Mouse (Mus musculus) heart, postnatal 0 days (tissue): ENCODE results near the gene Ccdc57. TPM values are rescaled to one million over a fixed set of nuclear protein-coding genes. Genes with fewer than 3 reads are reported as not detected.

Experiments
- ATAC-seq: fragments of 200-750 bp; cut with Nextera tagmentation; 2 replicates; pipeline ENCODE4 v1.8.0; 2017; ENCODE audit warnings: low read depth, moderate number of reproducible peaks, moderate library complexity; ENCODE audit not compliant: insufficient read depth
- DNase-seq: peaks from one replicate; pipeline ENCODE4 v3.0.0-alpha.2; 2016; ENCODE audit warnings: low spot score
- H3K27ac ChIP-seq: fragments of 300-500 bp; sonication (generic); 2 replicates; pipeline ENCODE4 v1.5.1; 2014; ENCODE audit warnings: low read depth, mild to moderate bottlenecking
- H3K27me3 ChIP-seq: fragments of 300-500 bp; sonication (generic); 2 replicates; pipeline ENCODE4 v1.6.1; 2014; ENCODE audit warnings: low read length, mixed read lengths; ENCODE audit not compliant: control insufficient read depth, insufficient read depth
- H3K36me3 ChIP-seq: fragments of 300-500 bp; sonication (generic); replicated peaks from 2 replicates; pipeline ENCODE4 v1.6.1; 2014; ENCODE audit warnings: low read length, mixed read lengths; ENCODE audit not compliant: control insufficient read depth, insufficient read depth
- H3K4me1 ChIP-seq: fragments of 300-500 bp; sonication (generic); 2 replicates; pipeline ENCODE4 v1.6.1; 2014; ENCODE audit warnings: antibody characterized with exemption; ENCODE audit not compliant: control insufficient read depth, insufficient read depth
- H3K4me2 ChIP-seq: fragments of 300-500 bp; sonication (generic); 2 replicates; pipeline ENCODE4 v1.6.1; 2014; ENCODE audit warnings: low read depth, mild to moderate bottlenecking, low read length, moderate library complexity
- H3K4me3 ChIP-seq: fragments of 300-500 bp; sonication (generic); 2 replicates; pipeline ENCODE4 v1.5.1; 2014; ENCODE audit warnings: low read depth, low read length
- H3K9ac ChIP-seq: fragments of 300-500 bp; sonication (generic); replicated peaks from 2 replicates; pipeline ENCODE4 v1.6.1; 2014; ENCODE audit warnings: low read depth, low read length, mixed read lengths
- H3K9me3 ChIP-seq: fragments of 300-500 bp; sonication (generic); replicated peaks from 2 replicates; pipeline ENCODE4 v1.6.1; 2016; ENCODE audit warnings: low read length; ENCODE audit not compliant: control insufficient read depth
- CTCF ChIP-seq: IDR thresholded peaks from 2 replicates; pipeline ENCODE4 v1.5.1; 2016; ENCODE audit warnings: antibody characterized with exemption, control low read depth, low read depth
- EP300 ChIP-seq: IDR thresholded peaks from 2 replicates; pipeline ENCODE4 v1.6.1; 2016; ENCODE audit warnings: antibody characterized with exemption, low read depth
- WGBS: fragments of 180-500 bp; shearing (Covaris S2); extraction: QIAGEN DNeasy Blood & Tissue Kit; methylation state at CpG from one replicate; pipeline ENCODE4 v1.1.7; 2014; 5-methylcytosine and 5-hydroxymethylcytosine counted together
- polyA plus RNA-seq: library from polyadenylated mRNA; unstranded; fragments of >200 nt; fragmentation: Nextera tagmentation; extraction: Ambion mirVana; gene quantifications from 2 replicates; pipeline ENCODE4 v1.2.1, GENCODE M21; 2015
- total RNA-seq: library from RNA; depleted of rRNA; stranded (reverse); fragments of >200 nt; gene quantifications from 2 replicates; pipeline ENCODE4 v1.2.3, GENCODE M21; 2014; ENCODE audit warnings: low replicate concordance

Ccdc57 gene
- total and polyA plus RNA-seq, 2 experiments from 2014 or later: 1.5 to 1.6 TPM

DNA sequence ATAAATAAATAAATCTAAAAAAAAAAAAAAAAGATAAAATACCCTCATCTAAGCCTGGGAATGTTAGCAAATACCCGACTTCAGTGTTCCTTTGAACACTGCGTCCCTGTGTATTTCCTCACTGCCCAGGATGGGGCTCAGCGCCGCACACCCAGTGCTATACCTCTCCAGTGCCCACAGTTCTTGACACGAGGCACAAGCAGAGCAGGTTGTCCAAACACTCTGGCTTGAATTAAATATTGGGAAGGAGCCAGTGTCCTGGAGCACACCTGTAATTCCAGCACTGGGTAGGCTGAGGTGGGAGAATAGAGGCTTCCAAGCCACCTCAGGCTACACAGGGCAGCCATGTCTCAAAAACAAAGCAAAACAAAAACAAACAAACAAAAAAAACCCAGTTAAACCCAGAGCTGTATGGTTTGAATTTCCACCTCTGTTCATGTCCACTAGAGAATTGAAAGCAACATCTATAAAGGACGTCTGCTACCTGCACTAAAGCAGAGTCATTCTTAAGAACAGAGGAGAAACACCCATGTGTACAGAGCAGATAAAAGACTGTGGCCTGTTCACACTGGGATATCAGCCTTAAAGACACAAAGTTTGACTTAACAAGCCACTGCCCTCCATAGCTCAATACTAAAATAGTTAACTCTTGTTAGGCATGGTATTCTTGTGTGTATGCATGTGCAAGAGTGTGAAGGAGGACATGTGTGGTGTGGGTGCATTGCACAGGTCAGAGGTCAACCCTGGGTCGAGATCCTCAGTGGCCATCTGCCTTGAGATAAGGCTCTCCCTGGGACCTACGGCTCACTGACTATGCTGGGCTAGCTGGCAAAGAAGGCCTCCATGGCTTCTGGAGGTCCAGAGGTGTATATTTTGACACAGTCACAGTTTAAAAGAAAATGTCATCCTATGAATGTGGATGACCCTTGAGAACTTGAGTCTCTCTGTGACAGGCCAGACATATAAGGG lies 32.1 kb downstream of the Ccdc57 start:
- ATAC-seq (no peak), DNase-seq (no peak)
- 76% methylated on average over 8 of the region's 8 CpGs for WGBS
- H3K27me3 ChIP-seq: no peaks in the 10 kb centered on the region
- TF ChIP-seq CTCF: no peak
- no peak for TF ChIP-seq EP300
- H3K36me3 ChIP-seq: peaks cover 5% of the 10 kb centered on the region; the same call in 1 of the 2 replicates
- no peak overlapping the region for H3K4me2 ChIP-seq
- H3K27ac ChIP-seq: no peak overlapping the region
- no peak overlapping the region for H3K9ac ChIP-seq
- H3K9me3 ChIP-seq: no peaks in the 10 kb centered on the region
- no peaks in the 10 kb centered on the region for H3K4me1 ChIP-seq
- no peak overlapping the region for H3K4me3 ChIP-seq

DNA sequence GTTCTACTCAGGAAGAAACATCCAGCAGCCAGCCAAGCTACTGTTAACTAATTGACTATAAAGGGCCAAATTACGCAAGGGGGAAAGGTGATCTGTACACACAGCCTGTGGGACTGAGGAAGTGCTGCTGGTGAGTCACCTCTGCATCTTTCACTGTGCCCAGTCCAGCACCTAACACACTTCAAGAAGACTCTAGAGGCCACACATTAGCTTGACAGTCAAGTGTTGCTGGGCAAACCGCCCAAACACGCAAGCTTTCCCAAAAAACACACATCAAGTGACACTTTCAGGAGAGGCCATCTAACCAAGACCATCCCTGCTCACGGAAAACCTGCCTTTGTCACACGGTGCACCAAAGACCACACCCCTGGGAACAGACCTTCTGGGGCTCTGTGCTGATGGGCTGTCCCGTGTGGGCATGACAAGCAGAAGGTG lies 34.5 kb downstream of the Ccdc57 start:
- Histone ChIP-seq H3K4me1 (no peaks in the 10 kb centered on the region), H3K4me2 (no peak overlapping the region), H3K4me3 (no peak overlapping the region), H3K36me3 (peaks cover 13% of the 10 kb centered on the region), H3K9ac (no peak overlapping the region), H3K27ac (no peak overlapping the region), H3K27me3 (no peaks in the 10 kb centered on the region), H3K9me3 (no peaks in the 10 kb centered on the region)
- TF ChIP-seq CTCF (no peak), EP300 (no peak)
- no peak for DNase-seq
- WGBS: 79% methylated on average over 6 of the region's 6 CpGs
- no peak for ATAC-seq

DNA sequence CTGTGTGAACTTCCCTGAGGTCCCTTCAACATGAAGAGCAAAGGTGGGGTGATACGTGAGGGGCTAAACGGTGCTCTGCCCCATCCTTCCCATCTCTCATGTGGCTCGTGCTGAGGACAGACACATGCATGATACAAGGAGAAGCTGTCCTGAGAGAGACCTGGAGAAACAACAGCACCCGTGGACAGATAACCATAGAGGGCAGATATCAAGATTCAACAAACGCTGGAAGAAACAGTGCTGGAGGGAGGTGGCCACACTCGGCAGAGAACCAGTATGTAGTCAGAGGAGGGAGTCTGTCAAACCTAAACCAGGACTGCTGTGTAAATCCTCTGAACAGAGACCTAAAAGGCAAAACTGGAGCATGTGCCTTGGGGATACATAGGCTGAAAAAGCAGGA lies 37.2 kb downstream of the Ccdc57 start:
- Histone ChIP-seq H3K9me3 (no peaks in the 10 kb centered on the region), H3K9ac (no peak overlapping the region), H3K4me3 (no peak overlapping the region), H3K27me3 (no peaks in the 10 kb centered on the region), H3K27ac (no peak overlapping the region), H3K36me3 (peaks cover 13% of the 10 kb centered on the region), H3K4me1 (no peaks in the 10 kb centered on the region), H3K4me2 (no peak overlapping the region)
- DNase-seq: no peak
- ATAC-seq: no peak
- TF ChIP-seq CTCF: no peak
- 77% methylated on average over 6 of the region's 6 CpGs for WGBS

DNA sequence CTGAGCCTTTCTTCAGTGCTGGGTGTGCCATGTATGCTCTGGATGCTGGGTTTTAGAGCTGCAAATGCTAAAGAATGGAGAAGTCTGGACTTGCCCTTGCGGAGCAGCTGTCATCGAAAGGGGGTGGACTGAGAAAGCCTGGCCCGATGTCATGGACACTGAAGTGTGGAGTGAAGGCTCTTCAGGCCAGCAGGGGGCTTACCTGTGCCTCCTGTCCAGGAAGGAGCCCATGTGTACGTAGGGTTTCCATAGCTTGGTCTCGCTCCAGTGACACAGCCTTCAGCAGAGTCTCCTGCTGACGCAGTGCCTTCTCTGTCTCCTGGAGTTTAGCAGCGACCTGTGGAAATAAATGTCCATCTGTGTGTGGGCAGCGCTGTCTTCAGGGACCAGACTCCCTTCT lies 38.3 kb downstream of the Ccdc57 start:
- H3K4me3 ChIP-seq: no peak overlapping the region
- no peaks in the 10 kb centered on the region for H3K27me3 ChIP-seq
- no peak for ATAC-seq
- no peak for TF ChIP-seq EP300
- TF ChIP-seq CTCF: 0 out of 2 replicates have a peak, but pooled peaks have one; percentile 4
- H3K27ac ChIP-seq: no peak overlapping the region
- 80% methylated on average over 8 of the region's 8 CpGs for WGBS
- no peak for DNase-seq
- peaks cover 13% of the 10 kb centered on the region for H3K36me3 ChIP-seq
- H3K9ac ChIP-seq: no peak overlapping the region
- no peak overlapping the region for H3K4me2 ChIP-seq
- H3K4me1 ChIP-seq: no peaks in the 10 kb centered on the region
- no peaks in the 10 kb centered on the region for H3K9me3 ChIP-seq

DNA sequence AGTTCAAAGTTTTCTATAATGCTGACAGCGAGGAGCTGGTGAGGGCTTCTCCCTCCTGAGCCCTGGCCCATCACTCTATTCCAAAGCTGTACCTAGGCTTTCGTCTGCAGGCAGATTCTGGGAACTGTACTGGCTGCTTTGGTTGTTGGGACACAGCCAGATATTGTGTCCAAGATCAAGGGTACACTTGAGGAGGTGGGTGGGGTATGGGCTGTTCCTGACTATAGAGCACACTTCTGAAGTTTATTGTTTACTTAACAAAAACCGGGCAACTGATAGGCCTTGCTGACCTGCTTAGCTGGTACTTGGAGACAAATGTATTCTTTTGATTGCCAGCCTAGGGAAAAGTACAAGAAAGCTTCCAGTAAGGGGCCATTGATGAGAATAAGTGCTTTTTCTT lies 43.5 kb downstream of the Ccdc57 start:
- H3K4me2 ChIP-seq: no peak overlapping the region
- no peak for TF ChIP-seq CTCF
- H3K27ac ChIP-seq: no peak overlapping the region
- H3K9me3 ChIP-seq: 0 out of 2 replicates have a peak, but pooled peaks cover 6% of the 10 kb centered on the region
- no peaks in the 10 kb centered on the region for H3K27me3 ChIP-seq
- 59% methylated on average over 3 of the region's 3 CpGs for WGBS
- no peak for ATAC-seq
- peaks cover 17% of the 10 kb centered on the region for H3K36me3 ChIP-seq
- H3K9ac ChIP-seq: no peak overlapping the region
- H3K4me1 ChIP-seq: no peaks in the 10 kb centered on the region
- no peak overlapping the region for H3K4me3 ChIP-seq
- no peak for DNase-seq
